Mouse (Mus musculus): Measurements from ENCODE around the gene Pim3.

The Pim3 gene

DNA sequence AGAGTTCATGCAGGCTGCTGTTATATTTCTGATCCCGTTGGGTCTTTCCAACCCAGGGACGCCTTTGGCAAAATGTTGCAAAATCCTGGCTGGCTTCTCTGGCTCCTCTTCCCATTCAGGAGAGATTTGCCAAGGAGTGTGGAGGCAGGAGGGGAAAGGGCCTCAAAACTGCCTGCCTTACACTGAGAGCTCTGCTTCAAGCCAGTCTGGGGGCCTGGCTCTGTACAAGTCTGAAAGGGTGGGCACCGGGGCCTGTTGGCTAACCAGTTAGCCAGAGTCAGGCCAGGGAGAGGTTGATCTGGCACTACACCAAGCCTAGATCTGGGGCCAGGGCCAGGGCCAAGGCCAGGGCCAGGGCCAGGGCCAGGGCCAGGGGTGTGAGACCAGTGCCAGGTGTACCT lies 3.8 kb upstream of the Pim3 start:
- no peak for DNase-seq (ENCODE audit: low spot score in 2 of 2)

DNA sequence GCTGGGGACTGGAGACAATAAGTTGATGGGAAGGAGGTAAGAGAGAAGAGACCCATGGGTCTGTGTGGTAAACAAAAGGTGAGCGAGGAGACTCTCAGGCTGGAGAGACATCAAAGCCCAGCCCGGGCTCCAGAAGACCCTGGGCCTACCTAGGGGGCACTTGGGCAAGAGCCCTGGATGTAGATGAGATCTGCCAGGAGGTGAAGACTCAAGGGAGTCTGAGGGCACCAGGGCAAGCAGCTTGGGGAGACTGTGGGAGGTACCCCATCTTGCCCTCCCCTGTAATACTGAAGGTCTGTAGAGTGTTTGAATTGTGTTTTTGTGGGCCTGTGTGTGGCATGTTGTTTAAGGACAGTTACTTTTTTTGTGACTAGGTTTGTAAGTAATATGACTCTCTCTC lies 3.3 kb upstream of the Pim3 start:
- DNase-seq (ENCODE audit: low spot score in 2 of 2): no peak

GRCm38 (mm10) chr15:88859206-88859970 lies 2.6 kb upstream of the Pim3 start:
- no peak for DNase-seq (ENCODE audit: low spot score in 2 of 2)

DNA sequence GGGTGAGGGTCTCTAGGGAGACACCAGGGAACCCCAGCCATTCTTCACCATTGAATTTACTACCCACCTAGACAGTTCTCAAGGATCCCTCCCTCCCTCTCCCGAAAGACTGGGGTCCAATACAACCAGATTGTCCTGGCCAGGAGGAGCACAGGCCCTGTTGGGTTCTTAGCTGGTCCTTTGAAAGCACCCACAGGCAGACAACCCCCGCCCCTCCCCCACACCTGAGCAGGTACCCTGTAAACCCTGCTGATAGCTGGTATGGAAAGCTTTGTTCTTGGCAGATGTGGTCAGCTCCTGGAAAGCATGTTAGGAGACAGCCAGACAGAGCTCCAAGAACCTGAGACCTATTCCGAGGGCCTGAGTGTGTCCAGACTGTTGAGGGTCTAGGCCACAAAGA lies 1.2 kb upstream of the Pim3 start:
- no peak for DNase-seq (ENCODE audit: low spot score in 2 of 2)

GRCm38 (mm10) chr15:88862881-88863694 lies 1.1 kb downstream of the Pim3 start:
- peak; percentile 61 to 66 for DNase-seq (ENCODE audit: low spot score in 2 of 2)

GRCm38 (mm10) chr15:88863695-88864231 lies 1.8 kb downstream of the Pim3 start:
- peak; percentile 82 to 86 for DNase-seq (ENCODE audit: low spot score in 2 of 2)

DNA sequence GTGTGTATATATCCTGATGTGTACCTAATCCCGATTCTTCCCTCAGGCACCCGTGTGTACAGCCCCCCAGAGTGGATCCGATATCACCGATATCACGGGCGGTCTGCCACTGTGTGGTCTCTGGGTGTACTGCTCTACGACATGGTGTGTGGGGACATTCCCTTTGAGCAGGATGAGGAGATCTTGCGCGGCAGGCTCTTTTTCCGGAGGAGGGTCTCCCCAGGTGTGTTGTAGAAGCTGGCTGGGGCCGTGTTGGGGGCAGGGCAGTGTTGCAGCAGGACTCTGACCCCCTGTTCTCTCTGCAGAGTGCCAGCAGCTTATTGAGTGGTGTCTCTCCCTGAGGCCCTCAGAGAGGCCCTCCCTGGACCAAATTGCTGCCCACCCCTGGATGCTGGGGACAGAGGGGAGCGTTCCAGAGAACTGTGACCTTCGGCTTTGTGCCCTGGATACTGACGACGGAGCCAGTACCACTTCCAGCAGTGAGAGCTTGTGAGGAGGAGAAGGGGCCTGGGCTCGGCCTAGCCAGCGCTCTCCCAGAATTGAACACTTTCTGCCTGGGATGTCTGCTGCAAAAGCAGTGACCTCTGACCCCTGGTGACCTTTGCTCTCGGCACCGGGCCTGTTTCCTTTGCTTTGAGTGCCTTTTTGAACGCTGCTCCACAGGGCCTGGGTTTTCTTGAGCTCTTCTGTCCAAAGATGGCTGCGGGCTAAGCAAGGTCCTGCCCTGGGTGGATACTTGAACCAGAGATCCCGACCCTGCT lies 2.5 kb downstream of the Pim3 start:
- peak; percentile 47 to 57 for DNase-seq (ENCODE audit: low spot score in 2 of 2)

DNA sequence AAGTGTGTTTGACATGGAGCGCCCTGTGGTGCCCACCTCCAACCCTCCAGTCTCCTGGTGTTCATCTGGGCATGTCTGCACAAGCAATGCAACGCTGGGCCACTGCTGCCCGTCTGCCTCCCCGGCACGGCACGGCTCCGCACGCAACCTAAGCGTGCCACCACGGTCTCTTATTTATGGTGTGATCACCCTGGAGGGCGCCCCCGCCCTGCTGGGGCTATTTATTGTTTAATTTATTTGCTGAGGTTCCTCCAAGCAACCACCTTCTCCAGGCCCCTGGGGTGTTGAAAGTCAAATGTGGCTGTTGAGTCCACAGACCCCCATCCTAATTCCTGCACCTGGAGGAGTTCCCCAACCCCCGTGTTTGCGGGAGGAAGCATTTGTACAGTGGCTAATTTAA lies 3.1 kb downstream of the Pim3 start:
- no peak for DNase-seq (ENCODE audit: low spot score in 2 of 2)

DNA sequence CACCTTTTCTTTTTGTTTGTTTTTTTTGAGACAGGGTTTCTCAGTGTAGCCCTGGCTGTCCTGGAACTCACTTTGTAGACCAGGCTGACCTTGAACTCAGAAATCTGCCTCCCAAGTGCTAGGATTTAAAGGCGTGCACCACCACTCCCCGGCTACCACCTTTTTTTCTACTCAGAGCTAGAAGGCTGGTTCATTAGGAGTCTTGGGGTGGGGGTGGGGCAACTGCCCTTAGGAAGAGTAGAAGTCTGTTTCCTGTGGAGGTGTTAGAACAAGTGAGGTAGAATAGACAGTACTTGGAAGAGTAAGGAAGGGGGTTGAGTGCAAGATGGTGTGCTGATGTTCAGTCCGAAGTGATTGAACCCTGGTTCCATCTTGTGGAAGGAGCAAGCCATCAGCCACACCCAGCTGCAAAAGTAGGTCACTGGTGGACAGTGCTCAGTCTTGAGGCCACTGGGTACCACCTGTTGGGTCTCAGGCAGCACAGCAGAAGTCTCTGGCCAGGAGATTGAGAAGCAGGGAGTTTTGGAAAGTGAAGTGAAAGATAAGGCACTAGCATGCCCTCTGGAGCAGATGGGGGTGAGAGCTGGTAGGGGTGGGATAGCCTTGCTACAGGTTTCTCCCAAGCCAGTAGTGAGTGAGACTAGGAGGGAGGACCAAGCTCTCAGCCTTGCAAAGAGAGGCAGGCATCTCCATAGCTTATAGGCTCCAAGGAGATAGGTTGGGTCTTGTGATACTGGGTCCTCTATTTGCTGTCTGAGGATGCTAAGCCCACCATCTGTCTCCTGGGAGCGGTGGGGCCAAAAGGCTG lies 4.1 kb downstream of the Pim3 start:
- DNase-seq (ENCODE audit: low spot score in 2 of 2): no peak

DNA sequence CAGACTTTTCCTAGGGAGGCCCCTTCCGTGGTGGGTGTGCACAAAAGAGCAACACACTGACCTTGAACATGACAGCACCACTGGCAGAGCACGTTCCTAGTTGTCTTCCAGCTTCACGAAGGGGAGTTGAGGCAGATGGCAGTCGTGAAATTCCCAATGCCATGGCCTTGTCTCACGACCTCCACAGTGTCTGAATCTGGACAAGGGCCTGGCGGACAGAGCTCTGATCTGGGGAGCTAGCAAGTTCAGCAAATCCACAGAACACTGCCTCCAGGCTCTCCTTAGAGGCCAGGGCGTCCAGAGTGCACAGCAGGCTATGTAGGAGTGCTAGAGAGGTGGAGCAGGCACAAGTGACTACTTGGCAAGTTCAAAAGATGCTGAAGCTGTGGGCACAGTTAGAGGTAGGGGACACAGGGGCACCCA lies 5.0 kb downstream of the Pim3 start:
- no peak for DNase-seq (ENCODE audit: low spot score in 2 of 2)

GRCm38 (mm10) chr15:88867368-88868023 lies 5.5 kb downstream of the Pim3 start:
- no peak for DNase-seq (ENCODE audit: low spot score in 2 of 2)

DNA sequence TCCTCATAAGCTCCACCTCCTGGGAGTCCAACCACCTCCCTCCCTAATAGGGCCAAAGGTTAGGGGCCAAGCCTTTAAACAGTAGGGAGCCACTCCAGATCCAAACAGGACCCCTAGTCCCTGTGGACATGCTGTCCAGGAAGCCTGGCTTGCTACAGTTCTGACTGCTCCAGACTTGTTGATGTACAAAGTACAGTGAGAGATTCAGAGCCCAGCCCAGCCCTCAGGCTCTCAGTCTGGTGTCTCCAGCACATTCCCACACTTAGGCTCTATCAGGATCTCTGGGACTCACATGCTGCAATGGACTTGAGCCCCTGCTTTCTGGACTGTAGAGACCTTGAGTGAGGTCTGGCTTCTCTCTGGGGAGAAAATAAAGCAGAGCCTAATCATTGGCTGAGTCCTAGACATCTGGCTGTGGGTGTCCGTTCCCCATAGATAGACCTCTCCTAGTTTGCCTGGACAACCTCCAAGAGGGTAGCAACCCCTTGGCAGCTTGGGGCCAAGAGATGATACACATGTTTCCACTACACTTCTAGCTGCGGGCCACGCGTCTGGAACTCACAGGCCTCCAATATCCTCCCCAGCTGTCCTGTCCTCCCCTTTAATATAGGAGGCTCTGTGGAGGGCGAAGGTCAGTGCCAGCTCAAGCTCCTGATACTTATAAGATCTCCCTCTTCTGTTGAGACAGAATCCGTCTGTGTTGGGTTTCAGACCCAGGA lies 6.2 kb downstream of the Pim3 start:
- no peak for DNase-seq (ENCODE audit: low spot score in 2 of 2)

DNA sequence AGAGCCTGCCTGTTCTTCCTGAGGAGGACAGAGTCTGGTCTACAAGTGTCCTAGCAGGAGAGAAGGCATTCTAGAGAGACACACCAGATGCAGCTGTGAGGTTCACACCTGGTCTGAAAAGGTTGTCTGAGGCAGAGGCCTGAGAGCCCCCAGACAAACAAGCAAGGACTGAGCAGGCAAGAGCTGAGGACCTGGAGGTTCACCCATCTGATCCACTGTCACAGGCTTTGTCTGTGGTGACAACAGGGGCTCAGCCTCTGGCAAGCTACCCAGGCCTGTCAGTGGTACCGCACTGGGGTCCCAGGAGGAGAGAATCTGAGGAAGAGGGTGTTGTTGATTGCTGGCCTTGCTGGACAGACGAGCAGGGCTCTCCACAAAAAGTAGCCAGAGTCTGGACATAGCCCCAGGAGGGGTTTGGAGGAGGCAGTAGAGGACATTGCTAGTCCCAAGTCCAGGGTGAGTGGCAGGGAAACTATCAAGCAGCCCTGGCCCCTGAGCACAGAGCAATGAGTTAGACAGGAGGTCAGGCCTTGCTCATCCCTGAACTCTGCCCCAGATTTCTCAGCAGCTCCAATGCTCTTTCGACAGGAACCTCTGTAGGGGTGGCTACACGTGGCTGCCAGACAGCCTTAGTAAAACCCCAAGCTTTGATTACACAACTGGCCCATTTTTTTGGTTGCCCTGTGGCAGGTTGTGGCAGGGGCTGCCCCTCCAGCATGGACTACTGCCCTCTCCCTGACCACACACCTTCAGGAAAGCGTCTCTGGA lies 8.6 kb downstream of the Pim3 start:
- DNase-seq (ENCODE audit: low spot score in 2 of 2): no peak

- no peak for DNase-seq (ENCODE audit: low spot score in 2 of 2)
Measured at GRCm38 (mm10) chr15:88874061-88874460, 12.1 kb downstream of the Pim3 start.

DNA sequence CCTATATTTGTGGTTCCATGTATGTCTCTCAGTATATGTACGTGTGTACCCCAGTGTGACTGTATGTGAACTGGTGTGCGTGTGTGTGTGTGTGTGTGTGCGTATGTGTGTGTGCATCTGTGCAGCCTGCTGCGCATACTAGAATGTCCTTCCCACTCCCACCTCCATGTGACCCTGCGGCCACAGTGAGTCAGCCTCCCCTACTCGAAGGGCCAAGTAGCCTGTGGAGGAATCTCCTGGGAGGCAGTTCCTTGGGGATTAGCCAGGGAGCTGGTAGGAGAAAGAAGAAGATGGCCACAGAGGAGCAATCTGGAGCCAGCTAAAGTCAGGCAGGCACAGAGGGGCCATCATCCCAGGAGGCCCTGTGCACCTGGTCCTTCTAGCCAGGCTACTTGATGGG lies 12.5 kb downstream of the Pim3 start:
- DNase-seq (ENCODE audit: low spot score in 2 of 2): no peak

- no peak for DNase-seq (ENCODE audit: low spot score in 2 of 2)
Measured at GRCm38 (mm10) chr15:88875625-88876081, 13.7 kb downstream of the Pim3 start.

GRCm38 (mm10) chr15:88876155-88877020 lies 14.4 kb downstream of the Pim3 start:
- DNase-seq (ENCODE audit: low spot score in 2 of 2): peak in 1 of 2 experiments; percentile 69

- DNase-seq (ENCODE audit: low spot score in 2 of 2): no peak
Measured at GRCm38 (mm10) chr15:88877021-88877400, 15.0 kb downstream of the Pim3 start.

All from frontal cortex, postnatal 10 days (tissue).